Mouse (Mus musculus): Measurements from ENCODE around the gene Gm26620. TPM values are rescaled to one million over a fixed set of nuclear protein-coding genes. Genes with fewer than 3 reads are reported as not detected.

The Gm26620 gene
- polyA plus RNA-seq, 1 experiment from 2014 or later = 0.62 TPM

DNA sequence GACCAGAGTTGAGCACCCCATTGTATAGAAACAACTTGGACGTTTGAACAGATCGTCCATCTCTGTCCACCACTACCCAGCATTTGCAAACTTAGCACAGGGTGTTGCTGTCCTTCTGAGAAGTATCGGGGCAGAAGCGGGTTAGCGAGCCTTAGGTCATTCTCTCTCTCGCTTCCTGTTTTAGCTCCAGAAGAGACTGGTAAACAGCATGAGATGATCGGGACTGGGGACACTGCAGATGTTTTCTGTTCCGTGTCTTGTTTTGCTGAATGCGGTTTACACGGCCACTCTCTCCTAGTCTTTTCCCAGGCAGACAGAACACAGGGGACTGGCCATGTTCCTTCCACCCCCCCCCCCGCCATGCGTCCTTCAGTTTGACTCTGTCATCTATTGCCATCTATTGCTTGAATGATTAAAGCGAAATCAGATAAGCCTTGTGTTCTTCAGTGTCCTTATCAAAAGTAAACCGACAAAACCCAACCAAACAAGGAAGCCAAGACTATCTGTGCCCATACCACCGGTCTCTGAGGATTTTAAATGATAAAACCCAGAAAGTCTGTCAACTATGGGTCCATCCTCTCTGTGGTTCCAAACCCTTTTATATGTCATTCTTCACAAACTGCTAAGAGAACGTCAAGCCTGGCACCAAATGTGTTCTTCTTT, 13.7 kb downstream of the Gm26620 start:
- H3K36me3 ChIP-seq = no peaks in the 10 kb centered on the region
- no peak overlapping the region for H3K9ac ChIP-seq
- no peak for ATAC-seq (replicated peaks; ENCODE audit: insufficient number of reproducible peaks, insufficient read depth, low FRiP score, low read depth)
- H3K27ac ChIP-seq = no peak overlapping the region
- H3K27me3 ChIP-seq = peaks cover 23% of the 10 kb centered on the region
- no peak overlapping the region for H3K4me2 ChIP-seq
- 54% methylated on average over 16 of the region's 16 CpGs for whole genome bisulfite sequencing
- peaks cover 3% of the 10 kb centered on the region for H3K4me1 ChIP-seq (replicated peaks)
- H3K9me3 ChIP-seq (replicated peaks) = no peaks in the 10 kb centered on the region
- no peak overlapping the region for H3K4me3 ChIP-seq

DNA sequence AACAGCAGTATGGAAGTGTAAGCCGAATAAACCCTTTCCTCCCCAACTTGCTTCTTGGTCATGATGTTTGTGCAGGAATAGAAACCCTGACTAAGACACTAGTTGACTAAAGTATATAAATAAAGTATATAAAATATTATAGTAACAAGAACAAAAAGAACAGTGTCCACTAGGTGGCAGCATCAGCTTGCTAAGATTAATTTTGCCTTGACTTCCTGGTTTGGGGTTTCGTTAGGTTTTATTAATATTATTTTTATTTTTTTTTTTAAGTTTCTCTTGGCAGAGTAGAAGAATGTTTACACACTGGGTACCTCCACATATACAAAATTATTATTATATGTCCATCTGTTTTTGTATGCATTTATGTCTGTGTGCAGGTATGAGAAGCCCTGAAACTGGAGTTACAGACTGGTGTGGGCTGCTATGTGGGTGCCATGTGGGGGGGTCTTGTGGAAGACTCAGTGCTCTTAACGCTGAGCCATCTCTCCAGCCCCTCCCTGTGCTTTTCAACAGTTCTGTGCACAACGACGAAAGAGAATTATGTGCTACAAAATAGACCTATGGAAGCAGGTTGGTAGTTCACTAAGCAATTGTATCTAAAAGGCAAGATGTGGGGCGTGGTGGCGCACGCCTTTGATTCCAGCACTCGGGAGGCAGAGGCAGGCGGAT, 16.1 kb downstream of the Gm26620 start:
- Histone ChIP-seq H3K36me3 (no peaks in the 10 kb centered on the region), H3K4me1 (replicated peaks) (peaks cover 3% of the 10 kb centered on the region), H3K27me3 (peaks cover 34% of the 10 kb centered on the region), H3K4me3 (0 out of 2 replicates have a peak overlapping the region, but pooled peaks have one; percentile 18), H3K9ac (no peak overlapping the region), H3K4me2 (peak overlapping the region; percentile 52), H3K27ac (no peak overlapping the region), H3K9me3 (replicated peaks) (no peaks in the 10 kb centered on the region)
- 25% methylated on average over 10 of the region's 10 CpGs for WGBS
- ATAC-seq (replicated peaks; ENCODE audit: insufficient number of reproducible peaks, insufficient read depth, low FRiP score, low read depth) = no peak

DNA sequence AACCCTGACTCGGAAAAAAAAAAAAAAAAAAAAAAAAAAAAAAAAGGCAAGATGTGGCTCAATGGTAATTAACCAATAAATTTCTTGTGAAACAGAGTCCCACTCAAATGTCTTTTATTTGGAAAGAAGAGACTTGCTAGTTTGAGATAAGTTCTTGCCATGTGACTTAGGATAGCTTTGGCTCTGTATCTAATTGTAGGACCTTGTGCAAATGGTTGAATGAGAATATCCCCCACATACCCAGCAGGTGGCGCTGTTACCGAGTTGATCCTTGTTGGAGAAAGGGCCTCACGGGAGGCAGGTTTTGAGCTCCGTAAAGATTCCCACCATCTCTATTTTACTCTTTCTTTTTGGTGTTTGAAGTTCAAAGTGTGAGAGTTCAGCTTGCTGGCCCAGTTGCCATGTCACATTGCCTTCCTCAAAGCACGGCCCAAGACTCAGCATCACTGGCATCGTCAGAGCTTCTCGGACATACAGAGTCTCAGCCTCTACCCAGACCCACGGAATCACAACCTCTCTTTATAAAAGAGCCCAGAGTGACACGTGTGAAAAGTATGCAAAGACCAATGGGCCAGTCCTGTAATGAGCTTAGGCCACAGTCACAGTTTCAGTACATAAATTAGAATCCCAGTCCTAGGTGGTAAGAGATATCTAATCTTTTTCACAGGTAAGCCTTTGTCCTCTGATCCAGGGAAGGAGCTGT, 16.8 kb downstream of the Gm26620 start:
- no peak for ATAC-seq (replicated peaks; ENCODE audit: insufficient number of reproducible peaks, insufficient read depth, low FRiP score, low read depth)
- Histone ChIP-seq H3K9ac (no peak overlapping the region), H3K36me3 (no peaks in the 10 kb centered on the region), H3K4me2 (peak overlapping the region; percentile 52), H3K9me3 (replicated peaks) (no peaks in the 10 kb centered on the region), H3K4me3 (no peak overlapping the region), H3K4me1 (replicated peaks) (peaks cover 3% of the 10 kb centered on the region), H3K27ac (no peak overlapping the region), H3K27me3 (peaks cover 40% of the 10 kb centered on the region)
- 30% methylated on average over 10 of the region's 10 CpGs for WGBS

GRCm38 (mm10) chr1:170903485-170903884, 18.6 kb downstream of the Gm26620 start:
- H3K27ac ChIP-seq = no peak overlapping the region
- peaks cover 52% of the 10 kb centered on the region for H3K27me3 ChIP-seq
- no peaks in the 10 kb centered on the region for H3K9me3 ChIP-seq (replicated peaks)
- peaks cover 17% of the 10 kb centered on the region for H3K4me1 ChIP-seq (replicated peaks)
- ATAC-seq (replicated peaks; ENCODE audit: insufficient number of reproducible peaks, insufficient read depth, low FRiP score, low read depth) = no peak
- H3K4me3 ChIP-seq = no peak overlapping the region
- WGBS = 55% methylated on average over 5 of the region's 5 CpGs
- H3K9ac ChIP-seq = no peak overlapping the region
- H3K4me2 ChIP-seq = no peak overlapping the region
- no peaks in the 10 kb centered on the region for H3K36me3 ChIP-seq

GRCm38 (mm10) chr1:170907111-170907455, 22.2 kb downstream of the Gm26620 start:
- H3K4me2 ChIP-seq = peak overlapping the region; percentile 87
- peaks cover 15% of the 10 kb centered on the region for H3K4me1 ChIP-seq (replicated peaks)
- no peaks in the 10 kb centered on the region for H3K9me3 ChIP-seq (replicated peaks)
- no peak overlapping the region; the same call in 1 of the 2 replicates for H3K9ac ChIP-seq
- no peaks in the 10 kb centered on the region for H3K36me3 ChIP-seq
- WGBS = 28% methylated on average over 11 of the region's 11 CpGs
- peaks cover 63% of the 10 kb centered on the region for H3K27me3 ChIP-seq
- peak overlapping the region; percentile 51 for H3K4me3 ChIP-seq
- no peak for ATAC-seq (replicated peaks; ENCODE audit: insufficient number of reproducible peaks, insufficient read depth, low FRiP score, low read depth)
- H3K27ac ChIP-seq = no peak overlapping the region

GRCm38 (mm10) chr1:170907456-170908191, 22.8 kb downstream of the Gm26620 start:
- H3K27ac ChIP-seq = no peak overlapping the region
- under 1% methylated on average over 71 of the region's 71 CpGs for WGBS
- peaks cover 63% of the 10 kb centered on the region for H3K27me3 ChIP-seq

GRCm38 (mm10) chr1:170908341-170908740, 23.5 kb downstream of the Gm26620 start:
- peaks cover 63% of the 10 kb centered on the region for H3K27me3 ChIP-seq
- H3K9ac ChIP-seq = peak overlapping the region; percentile 39
- H3K4me3 ChIP-seq = peak overlapping the region; percentile 51

More at GRCm38 (mm10) chr1:170907456-170908191, 22.8 kb downstream of the Gm26620 start:
- H3K4me1 ChIP-seq (replicated peaks) = peaks cover 15% of the 10 kb centered on the region
- no peaks in the 10 kb centered on the region for H3K9me3 ChIP-seq (replicated peaks)
- H3K36me3 ChIP-seq = no peaks in the 10 kb centered on the region
- H3K4me2 ChIP-seq = peak overlapping the region; percentile 87
- peak; percentile 59 for ATAC-seq (replicated peaks; ENCODE audit: insufficient number of reproducible peaks, insufficient read depth, low FRiP score, low read depth)
- H3K9ac ChIP-seq = peak overlapping the region; percentile 39
- peak overlapping the region; percentile 51 for H3K4me3 ChIP-seq

GRCm38 (mm10) chr1:170911907-170912660, 27.2 kb downstream of the Gm26620 start:
- Histone ChIP-seq H3K27me3 (peaks cover 41% of the 10 kb centered on the region), H3K4me1 (replicated peaks) (peaks cover 26% of the 10 kb centered on the region), H3K4me3 (no peak overlapping the region), H3K36me3 (no peaks in the 10 kb centered on the region), H3K9me3 (replicated peaks) (no peaks in the 10 kb centered on the region), H3K27ac (no peak overlapping the region), H3K9ac (no peak overlapping the region), H3K4me2 (no peak overlapping the region)
- whole genome bisulfite sequencing = 79% methylated on average over 11 of the region's 11 CpGs
- no peak for ATAC-seq (replicated peaks; ENCODE audit: insufficient number of reproducible peaks, insufficient read depth, low FRiP score, low read depth)

More at GRCm38 (mm10) chr1:170908341-170908740, 23.5 kb downstream of the Gm26620 start:
- no peak for ATAC-seq (replicated peaks; ENCODE audit: insufficient number of reproducible peaks, insufficient read depth, low FRiP score, low read depth)
- Histone ChIP-seq H3K9me3 (replicated peaks) (no peaks in the 10 kb centered on the region), H3K4me1 (replicated peaks) (peaks cover 15% of the 10 kb centered on the region), H3K36me3 (no peaks in the 10 kb centered on the region), H3K27ac (no peak overlapping the region), H3K4me2 (peak overlapping the region; percentile 87)
- WGBS = 5% methylated on average over 21 of the region's 21 CpGs

GRCm38 (mm10) chr1:170912891-170913615, 28.2 kb downstream of the Gm26620 start, which contains the start of gene Fcrlb:
Gene Fcrlb, minus strand, starts transcription at chr1:170912941.
- Histone ChIP-seq H3K27ac (no peak within 1 kb of the TSS), H3K4me3 (no peak within 1 kb of the TSS), H3K9ac (no peak within 1 kb of the TSS), H3K4me1 (replicated peaks) (peaks cover 17% of the 10 kb centered on the region), H3K27me3 (peaks cover 32% of the 10 kb centered on the region), H3K4me2 (no peak within 1 kb of the TSS), H3K9me3 (replicated peaks) (no peaks in the 10 kb centered on the region), H3K36me3 (no peaks in the 10 kb centered on the region)
- WGBS = 69% methylated on average over 5 of the region's 5 CpGs
- ATAC-seq (replicated peaks; ENCODE audit: insufficient number of reproducible peaks, insufficient read depth, low FRiP score, low read depth) = no peak

- Histone ChIP-seq H3K4me1 (replicated peaks) (peaks cover 11% of the 10 kb centered on the region), H3K27ac (peak overlapping the region; percentile 60), H3K27me3 (peaks cover 10% of the 10 kb centered on the region), H3K4me3 (no peak overlapping the region), H3K4me2 (0 out of 2 replicates have a peak overlapping the region, but pooled peaks have one; percentile 9), H3K9me3 (replicated peaks) (no peaks in the 10 kb centered on the region), H3K36me3 (no peaks in the 10 kb centered on the region), H3K9ac (no peak overlapping the region)
- peak; percentile 79 for ATAC-seq (replicated peaks; ENCODE audit: insufficient number of reproducible peaks, insufficient read depth, low FRiP score, low read depth)
- WGBS = 21% methylated on average over 5 of the region's 5 CpGs
Measured at GRCm38 (mm10) chr1:170915657-170916056, 30.8 kb downstream of the Gm26620 start.

Data from heart, embryonic 15.5 days (tissue).